Mouse (Mus musculus) A20 (cell line): Measurements from ENCODE around the gene Akap17b.
"Not testable (repeated sequence)": the region's sequence is repeated elsewhere in the genome, so short reads cannot be mapped to it uniquely, and the experiment has no call there.

Source experiments
- DNase-seq: peaks from one replicate; pipeline ENCODE4 v3.0.0-alpha.2; 2011; ENCODE audit warnings: low read depth, low spot score

The Akap17b gene

DNA sequence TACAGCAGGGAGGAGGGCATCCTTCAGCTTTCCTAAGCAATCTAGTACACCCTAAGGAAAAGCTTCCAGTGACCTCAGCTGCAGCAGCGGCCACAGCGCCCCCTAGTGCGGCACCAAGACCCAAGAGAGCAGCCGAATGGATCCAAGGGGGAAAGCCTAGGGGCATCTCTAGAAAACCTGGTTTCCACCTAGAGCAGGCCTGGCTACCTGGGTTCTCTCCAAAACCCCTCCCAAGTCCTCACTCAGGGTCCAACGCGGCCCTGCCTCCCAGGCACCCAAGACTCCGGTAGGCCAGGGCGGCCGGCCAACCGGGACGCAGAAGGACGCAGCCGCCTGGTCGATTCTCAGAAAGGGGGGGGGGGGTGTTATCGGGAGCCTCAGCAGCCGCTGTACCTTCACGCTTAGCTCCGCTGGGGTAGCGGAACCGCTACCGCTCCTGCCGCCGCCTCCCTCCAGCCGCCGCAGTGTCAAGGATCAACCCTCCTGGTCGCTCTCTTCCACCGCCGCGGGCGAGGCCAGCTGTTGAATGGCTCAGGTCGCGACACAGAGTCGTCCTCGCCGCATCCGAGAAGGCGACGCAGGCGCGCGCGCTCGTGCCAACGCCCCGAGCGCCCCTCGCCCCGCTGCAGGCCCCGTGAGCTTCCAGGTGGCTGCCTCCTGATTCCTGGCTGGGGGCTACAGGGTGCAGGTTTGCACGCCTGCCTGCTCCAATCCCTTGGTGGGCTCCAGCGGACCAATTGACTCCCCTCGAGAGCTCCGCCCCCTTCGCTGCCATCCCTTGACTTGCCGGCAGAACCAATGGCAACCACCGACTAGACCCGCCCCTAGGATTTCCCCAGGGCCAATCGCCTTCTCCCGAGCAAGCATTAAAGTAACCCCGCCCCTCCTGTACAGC, at the start of gene Akap17b:
TSS of gene Akap17b (minus strand) at position 739 of the 895 bp plus-strand sequence.
- peak; percentile 89 for DNase-seq

- DNase-seq, result peak; percentile 45
Measured at GRCm38 (mm10) chrX:36691365-36691764, 46.2 kb upstream of the Akap17b start.

GRCm38 (mm10) chrX:36689655-36690054, 44.5 kb upstream of the Akap17b start:
- DNase-seq, result peak; percentile 27

DNA sequence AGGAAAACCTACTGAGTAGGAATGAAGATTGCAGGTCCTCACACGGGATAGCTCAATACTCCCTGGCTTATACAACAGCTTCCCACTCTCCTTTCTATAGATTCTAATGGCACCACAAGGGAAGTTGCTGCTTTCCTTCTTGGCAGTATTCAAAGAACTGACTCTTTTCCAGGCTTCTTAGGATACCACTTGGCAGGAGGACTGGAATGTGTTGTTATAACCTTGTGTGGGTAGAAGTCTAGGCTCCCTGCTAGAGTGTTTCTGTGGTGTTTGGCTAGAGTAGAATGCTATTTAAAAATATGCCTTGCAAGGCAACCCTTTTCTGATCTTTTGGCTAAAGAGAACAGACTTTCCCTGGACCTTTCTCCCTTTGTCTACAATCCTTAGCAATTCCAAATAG, 31.6 kb upstream of the Akap17b start:
- no peak for DNase-seq

DNA sequence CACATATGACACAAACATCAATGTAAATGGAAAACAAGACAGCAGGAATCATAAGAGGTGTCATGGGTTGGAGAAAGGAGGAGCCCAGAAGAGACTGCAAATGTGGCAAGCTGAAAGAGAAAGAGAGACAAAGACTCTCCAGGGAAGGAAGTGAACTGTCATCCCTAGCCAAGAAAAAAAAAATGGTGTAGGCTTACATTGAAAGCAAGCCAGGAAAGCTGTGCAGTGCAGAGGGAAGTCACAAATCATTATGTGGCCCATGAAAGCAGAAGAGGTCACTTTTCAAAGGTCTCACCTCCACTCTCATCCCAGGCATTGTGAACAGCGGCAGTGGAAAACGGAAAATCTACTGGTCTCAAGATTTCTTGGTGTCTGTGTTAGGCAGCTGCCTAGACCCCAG, 27.5 kb upstream of the Akap17b start:
- no peak for DNase-seq

GRCm38 (mm10) chrX:36640046-36640445, 5.1 kb downstream of the Akap17b start:
- no peak for DNase-seq

DNA sequence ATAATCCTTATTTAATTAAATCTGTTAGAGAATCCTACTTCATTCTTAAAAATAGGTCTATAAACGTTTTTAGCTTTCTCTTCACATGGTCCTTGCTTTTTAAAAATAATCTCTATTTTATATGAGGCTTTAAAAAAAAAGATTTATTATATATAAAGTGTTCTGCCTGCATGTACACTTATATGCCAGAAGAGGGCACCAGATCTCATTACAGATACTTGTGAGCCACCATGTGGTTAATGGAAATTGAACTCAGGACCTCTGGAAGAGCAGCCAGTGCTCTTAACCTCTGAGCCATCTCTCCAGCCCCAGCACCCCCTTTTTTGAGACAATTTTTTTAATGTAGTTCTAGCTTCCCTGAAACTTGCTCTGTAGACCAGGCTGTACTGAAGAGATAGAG, 14.4 kb downstream of the Akap17b start:
- peak; percentile 9 for DNase-seq

- DNase-seq, result no peak
Measured at GRCm38 (mm10) chrX:36628102-36628501, 17.1 kb downstream of the Akap17b start.

DNA sequence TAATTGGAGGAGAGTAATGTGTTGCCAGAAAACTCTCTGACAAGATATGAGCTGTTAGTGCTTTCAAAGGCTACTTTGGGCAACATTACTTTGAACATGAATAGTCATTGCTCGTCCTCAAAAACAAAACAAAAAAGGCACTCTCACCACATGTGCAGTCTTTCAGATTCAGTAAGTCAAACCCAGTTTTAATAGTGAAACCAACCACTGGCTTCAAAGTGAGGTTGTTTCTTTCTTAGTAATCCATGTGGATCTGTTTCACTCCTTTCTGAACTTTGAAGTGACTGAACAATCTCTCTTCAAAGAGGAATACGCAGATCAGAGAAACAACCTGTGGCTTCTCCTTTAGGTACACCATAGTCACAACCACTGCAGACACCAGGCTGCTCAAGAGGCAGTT, 36.1 kb downstream of the Akap17b start:
- no peak for DNase-seq

DNA sequence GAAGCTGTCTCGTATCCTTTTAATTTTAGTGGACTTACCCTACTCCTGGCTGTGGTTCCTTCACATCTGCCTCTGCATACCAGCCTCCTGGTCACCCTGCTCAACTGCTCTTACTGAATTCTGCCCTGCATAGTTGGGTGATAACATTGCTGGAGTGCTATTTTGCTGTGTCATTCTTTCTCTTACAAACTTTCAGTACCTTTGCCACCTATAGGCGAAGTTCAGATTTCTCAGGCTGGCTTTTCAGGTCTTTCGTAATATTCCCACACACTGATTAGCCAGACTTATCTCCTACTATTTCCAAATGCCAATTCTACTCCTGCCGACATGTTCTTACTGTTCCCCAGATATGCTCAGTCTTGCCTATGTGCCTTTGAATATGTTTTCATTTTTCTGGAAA, 41.2 kb downstream of the Akap17b start:
- no peak for DNase-seq

- DNase-seq, result no peak
Measured at GRCm38 (mm10) chrX:36602926-36603325, 42.3 kb downstream of the Akap17b start.

DNA sequence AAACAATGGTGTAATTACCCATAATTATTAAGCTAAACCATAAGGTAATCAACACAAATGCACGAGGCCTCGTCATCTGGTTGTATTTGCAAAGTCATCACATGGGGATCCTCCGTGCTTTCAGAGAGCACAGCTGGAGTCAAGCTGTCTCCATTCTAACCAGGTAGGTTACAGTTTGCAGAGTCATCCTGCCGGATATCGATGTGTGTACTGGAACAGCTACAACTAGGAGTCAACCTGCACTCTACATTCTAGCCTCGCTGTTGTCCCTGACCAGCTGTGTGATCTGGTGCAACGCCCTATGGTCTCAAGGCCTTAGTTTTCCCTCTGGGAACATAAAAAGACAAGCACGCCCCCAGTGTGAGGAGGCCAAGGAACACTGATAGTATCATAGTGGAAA, 45.1 kb downstream of the Akap17b start:
- DNase-seq, result no peak

GRCm38 (mm10) chrX:36599656-36600055, 45.5 kb downstream of the Akap17b start:
- DNase-seq, result no peak

- peak; percentile 32 for DNase-seq
Measured at GRCm38 (mm10) chrX:36598861-36599344, 46.3 kb downstream of the Akap17b start.

DNA sequence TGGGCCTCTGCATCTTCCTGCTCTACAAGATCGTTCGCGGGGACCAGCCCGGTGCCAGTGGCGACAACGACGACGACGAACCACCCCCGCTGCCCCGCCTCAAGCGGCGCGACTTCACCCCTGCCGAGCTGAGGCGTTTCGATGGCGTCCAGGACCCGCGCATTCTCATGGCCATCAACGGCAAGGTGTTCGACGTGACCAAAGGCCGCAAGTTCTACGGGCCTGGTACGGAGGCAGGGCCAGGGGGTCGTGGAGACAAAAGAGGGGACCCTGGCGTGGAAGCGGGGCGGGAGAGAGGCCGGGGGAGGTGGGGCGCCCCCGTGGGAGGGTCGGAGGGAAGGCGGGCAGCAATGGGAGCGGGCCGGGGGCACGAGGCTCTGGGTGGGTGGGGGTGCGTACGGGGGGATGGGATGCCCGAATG, 46.8 kb downstream of the Akap17b start:
- DNase-seq, result no peak

GRCm38 (mm10) chrX:36597707-36598389, 47.3 kb downstream of the Akap17b start, which contains the start of gene Pgrmc1:
Gene Pgrmc1, plus strand, starts transcription at chrX:36598206.
- peak; percentile 85 for DNase-seq

GRCm38 (mm10) chrX:36596483-36597120, 48.6 kb downstream of the Akap17b start:
- DNase-seq, result not testable (repeated sequence)

- DNase-seq, result no peak
Measured at GRCm38 (mm10) chrX:36595247-36595646, 49.9 kb downstream of the Akap17b start.

DNA sequence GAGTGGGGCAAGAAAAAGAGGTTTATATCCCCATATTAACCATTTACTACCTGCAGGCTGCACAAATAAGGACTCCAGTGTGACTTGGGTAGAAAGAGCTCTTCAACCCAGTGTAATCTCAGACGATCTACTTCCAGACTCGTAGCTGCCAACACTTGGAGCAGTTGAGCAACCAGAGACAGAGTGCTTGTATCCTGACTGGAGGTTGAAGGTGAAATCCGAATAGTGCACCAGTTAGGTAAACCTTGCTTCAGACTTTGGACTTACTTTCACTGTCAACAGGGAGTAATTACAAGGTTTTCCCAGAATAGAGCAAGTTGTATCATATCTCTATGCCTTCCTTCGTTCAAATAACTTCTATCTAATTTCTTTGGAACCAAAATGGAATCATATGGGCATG, 53.7 kb downstream of the Akap17b start:
- DNase-seq, result no peak

GRCm38 (mm10) chrX:36591120-36591519, 54.1 kb downstream of the Akap17b start:
- no peak for DNase-seq

- DNase-seq, result no peak
Measured at GRCm38 (mm10) chrX:36590266-36590665, 54.9 kb downstream of the Akap17b start.
